Mouse (Mus musculus) monocyte, adult 2 months (primary cell): ENCODE results near the gene Mcoln1.
A peak's percentile ranks its signal among the peaks of the same experiment; 100 is the strongest.

ENCODE experiments used
- DNase-seq, 2 experiments: peaks; one replicate each; pipeline ENCODE4 v3.0.0; 2022; ENCODE audit warnings: low spot score in 2 of 2, low read depth in 1 of 2

Mcoln1 gene

DNA sequence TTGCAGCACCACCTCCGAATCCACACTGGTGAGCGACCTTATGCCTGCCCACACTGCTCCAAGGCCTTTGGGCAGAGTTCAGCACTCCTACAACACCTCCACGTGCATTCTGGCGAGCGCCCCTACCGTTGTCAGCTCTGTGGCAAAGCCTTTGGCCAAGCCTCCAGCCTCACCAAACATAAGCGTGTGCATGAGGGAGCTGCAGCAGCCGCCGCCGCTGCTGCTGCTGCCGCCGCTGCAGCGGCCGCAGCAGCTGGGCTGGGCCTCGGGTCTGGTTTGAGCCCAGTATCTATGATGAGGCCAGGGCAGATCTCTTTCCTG is 3.9 kb upstream of the Mcoln1 start:
- no peak for DNase-seq

DNA sequence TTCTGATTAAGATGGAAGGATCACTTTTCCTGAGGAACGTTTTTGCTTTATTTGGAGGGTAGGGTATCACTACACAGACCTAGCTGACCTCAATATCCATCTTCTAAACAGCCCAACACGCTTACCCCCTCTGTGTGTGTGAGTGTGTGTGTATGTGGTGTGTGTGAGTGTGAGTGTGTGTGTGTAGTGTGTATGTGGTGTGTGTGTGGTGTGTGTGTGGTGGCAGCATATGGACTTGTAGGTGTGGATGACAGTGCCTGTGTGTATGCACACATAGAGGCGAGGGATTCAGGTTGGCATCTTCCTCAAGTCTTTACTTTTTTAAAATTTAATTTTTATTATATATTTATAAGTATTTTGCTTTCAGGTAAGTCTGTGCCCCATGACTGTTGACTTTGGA is 1.7 kb upstream of the Mcoln1 start:
- DNase-seq: no peak

DNA sequence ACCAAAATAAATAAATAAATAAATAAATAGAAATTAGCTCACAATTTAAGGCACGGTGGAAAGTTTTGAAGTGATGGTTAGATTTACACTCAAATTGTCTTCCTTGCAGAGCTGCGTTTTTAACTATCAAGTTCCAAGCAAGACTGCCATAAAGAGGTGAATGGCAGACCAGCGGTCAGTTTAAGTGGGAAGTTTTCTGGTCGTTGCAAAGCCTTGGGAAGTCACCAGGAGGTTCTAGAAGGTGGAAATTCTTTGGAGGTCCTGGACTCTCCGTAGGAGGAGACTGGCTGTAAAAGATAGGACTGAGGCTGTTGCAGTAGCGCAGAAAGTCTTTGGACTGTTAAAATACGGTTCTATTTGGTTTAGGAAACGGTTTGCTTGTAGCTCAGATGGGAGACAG is 506 bp upstream of the Mcoln1 start:
- no peak for DNase-seq

DNA sequence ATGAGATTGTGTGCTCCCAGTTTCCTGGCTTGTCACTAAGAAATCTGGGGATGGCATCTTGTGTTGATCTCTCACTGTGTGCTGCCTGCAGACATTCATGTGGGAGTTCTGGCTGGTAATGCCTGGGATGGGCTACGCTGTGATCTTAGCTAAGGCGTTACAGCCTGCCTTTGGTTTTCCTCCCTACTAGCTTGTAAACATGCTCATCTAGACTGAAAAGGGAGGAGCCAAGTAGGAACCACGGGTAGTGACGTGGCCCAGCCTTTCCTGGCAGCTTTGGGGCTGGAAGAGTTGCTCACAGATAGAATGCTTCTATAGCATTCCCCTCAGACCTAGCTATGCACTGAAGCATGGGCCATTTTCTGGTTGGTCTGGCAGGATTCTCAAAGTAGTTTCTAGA is 2.0 kb downstream of the Mcoln1 start:
- DNase-seq: no peak

DNA sequence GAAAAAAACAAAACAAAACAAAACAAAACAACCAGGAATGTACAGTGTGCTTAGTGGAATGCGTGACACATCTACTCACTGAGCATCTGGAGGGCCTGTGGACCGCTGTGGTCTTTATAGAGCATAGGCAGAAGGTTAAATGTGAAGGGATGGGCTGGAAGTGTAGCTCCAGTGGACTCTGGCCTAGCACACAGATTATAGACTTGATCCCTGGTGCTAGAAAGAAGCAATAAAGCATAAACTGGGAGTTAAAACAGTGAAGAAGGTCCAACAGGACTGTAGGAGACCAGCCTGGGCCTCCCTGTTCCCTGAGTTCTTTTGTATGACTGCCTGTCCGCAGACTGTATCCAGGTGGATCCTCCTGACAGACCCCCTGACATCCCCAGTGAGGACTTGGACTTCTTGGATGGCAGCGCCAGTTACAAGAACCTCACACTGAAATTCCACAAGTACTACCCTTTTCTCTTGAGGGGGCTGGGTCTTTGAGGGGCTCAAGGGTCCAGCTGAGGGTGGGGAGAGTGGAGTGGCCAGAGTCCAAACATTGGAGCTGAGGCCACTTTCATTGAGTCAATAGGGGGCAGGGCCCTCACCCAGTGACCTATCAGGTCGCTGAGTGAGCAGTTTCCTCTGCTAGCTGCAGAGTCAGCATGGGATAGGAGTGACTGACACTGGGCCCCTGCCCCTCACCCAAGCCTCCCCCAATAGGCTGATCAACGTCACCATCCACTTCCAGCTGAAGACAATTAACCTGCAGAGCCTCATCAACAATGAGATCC is 7.9 kb downstream of the Mcoln1 start:
- DNase-seq: no peak

DNA sequence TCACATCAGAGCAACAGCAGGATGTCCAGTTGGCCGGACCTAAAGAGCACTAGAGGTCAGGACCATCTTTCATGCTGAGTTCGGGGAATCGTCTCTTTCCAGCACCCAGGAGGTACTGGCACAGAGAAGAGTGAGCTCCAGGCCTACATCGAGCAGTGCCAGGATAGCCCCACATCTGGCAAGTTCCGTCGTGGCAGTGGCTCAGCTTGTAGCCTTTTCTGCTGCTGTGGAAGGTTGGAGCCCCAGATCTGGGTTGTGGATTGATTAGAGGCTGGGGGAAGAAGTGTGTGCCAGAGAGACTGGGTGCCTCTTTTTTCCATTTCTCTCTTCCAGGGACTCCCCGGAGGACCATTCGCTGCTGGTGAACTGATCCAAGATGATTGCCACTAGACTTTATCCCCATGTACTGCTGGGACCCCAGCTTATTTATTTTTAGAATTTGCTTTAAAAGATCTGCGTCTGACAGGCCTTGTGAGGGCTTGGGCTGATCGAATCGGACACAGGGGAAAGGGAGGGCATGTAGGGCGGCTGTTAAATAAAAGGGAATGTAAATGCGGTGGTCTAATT is 14.5 kb downstream of the Mcoln1 start:
- DNase-seq: no peak

DNA sequence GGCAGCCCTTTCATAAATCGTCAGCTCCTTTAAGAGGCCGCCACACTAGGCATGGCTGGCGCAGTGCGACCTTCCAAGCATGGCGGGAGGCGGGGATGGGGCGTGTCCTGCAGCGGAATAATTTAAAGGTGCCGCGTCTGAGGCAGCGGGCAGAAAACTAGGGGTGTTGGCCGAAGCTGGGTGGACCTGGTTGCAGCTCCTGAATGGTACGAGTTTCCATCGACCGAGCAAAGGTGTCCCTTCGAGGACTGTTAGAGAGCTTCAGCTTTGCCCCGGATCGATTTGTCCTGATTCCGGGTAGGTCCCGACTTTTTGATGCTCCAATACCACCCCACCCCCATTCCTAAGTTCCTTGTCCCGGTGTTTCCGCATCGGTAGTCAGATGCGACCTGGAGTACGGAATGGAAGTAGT is 15.0 kb downstream of the Mcoln1 start, which contains the start of gene Pnpla6:
TSS of gene Pnpla6 (plus strand) at position 125 of the 412 bp plus-strand sequence.
- DNase-seq: peak in 1 of 2 experiments; percentile 58

DNA sequence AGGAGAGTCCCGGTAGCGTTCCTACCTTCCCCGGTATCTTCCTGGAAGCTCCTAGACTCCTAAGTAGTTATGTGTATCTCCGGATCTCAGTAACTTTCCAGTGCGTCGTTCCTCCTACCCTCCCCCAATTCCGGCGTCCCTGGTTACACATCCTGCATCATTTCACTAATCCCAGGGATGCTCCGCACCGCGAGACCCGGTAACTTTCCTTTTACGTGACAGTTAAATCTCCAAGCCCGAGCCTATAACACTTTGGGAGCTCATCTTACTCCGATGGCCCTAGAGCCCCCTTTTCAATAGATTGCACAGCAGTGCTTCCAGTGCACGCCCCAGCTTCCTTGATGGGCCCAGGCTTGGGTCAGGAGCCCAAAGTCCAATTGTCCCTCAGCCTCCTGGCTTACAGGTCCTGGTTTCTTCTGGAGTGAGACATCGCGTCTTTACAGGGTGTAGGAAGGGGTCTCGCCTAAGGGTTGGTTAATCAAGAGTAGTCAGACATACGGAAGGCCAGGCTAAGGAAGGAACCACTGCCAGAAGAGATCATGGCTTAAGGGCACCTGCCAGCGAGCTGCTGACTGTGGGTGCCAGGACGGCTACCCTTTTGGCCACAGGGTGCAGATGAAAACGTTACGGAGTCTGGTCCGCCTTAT is 15.6 kb downstream of the Mcoln1 start:
- no peak for DNase-seq

DNA sequence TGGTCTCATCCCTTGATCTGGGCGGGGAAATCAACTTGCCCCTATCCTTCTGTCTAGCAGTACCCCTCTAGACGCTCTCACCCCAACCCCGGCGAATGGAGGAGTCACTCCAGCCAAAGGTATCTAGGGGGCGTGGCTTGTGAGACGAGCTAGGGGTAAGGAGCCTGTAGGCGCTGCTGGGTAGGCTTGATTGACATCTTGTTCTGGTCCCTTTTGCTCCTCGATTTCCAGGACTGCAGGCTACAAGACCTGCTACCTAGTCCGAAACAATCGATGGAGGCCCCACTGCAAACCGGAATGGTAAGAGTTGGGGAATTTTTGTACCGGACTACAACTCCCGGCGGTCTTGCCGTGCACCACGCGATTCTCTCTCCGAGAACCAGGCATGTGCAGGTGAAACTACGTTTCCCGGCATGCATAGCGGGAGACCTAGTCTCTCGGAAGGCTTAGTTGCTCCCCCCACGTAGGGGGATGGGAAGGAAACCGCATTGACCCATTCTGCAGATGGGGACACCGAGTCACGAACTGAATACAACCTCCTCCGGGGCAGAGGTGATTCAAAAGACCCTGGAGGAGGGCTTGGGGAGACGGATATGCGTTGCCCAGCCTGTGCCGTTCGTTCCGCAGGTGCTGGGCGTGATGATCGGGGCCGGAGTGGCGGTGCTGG is 16.3 kb downstream of the Mcoln1 start:
- peak; percentile 60 to 75 for DNase-seq

DNA sequence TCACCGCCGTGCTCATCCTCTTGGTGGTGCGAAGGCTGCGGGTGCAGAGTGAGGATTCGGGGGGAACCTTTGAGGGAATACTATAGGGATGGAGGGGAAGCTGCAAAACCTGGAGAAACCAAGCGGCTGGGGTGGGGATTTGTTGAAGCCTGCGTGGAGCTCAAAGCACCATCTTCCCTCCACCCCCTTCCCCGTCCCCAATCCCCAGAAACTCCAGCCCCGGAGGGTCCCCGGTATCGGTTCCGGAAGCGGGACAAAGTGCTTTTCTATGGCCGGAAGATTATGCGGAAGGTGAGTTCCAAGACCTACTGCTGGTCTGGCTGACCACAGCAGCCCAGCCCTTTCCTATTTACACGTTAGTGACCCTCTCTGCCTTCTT is 16.8 kb downstream of the Mcoln1 start:
- no peak for DNase-seq

DNA sequence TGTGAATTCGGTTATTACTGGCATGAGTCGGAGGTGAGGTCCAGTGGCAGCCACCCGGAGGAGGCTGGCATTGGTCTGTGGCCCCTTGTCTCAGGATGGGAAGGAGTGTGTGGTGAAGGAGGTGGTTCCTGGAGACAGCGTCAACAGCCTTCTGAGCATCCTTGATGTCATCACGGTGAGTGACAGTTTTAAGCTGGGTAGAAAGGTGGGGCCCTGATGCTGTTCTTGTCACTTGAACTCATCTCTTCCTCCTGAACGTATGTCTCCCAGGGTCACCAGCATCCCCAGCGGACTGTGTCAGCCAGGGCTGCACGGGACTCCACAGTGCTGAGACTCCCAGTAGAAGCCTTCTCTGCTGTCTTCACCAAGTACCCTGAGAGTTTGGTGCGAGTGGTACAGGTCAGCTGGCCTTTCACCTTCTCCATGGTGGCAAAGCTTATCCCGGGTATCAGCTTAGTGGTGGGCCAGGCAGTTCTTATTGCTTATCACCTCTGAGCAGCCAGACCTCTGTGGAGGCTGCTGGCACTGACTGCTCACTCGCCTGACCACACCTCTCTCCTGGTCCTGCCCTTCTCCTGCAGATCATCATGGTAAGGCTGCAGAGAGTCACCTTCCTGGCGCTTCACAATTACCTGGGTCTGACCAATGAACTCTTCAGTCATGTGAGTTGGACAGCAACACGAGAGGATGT is 21.9 kb downstream of the Mcoln1 start:
- no peak for DNase-seq

DNA sequence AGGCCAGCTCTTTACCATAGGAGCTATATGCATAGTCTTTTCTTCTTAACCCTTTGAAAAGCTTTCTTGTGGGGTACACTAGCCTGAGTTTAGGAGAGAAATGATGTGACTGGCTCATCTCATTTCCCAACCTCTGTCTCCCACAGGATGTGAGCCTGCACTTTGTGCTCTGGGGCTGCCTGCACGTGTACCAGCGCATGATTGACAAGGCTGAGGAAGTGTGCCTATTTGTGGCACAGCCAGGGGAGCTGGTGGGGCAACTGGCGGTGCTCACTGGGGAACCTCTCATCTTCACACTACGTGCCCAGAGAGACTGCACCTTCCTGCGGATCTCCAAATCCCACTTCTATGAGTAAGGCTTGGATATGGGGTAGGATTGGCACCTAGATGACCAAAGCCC is 30.6 kb downstream of the Mcoln1 start:
- DNase-seq: no peak

DNA sequence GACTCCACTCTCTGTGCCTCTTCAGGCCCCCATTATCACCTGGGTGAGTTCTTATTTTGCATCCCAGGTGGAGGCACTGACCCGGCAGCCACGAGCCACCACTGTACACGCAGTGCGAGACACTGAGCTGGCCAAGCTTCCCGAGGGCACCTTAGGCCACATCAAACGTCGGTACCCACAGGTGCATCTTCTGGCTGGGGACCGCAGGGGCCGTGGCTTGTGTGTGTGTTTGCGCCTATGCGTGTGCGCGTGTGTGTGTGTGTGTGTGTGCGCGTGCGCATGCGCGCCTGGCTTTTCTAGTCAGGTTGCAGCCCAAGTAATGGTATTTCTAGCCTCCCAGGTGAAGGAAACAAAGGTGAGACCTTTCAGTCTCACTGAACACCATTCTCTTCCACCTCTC is 31.7 kb downstream of the Mcoln1 start:
- DNase-seq: no peak

DNA sequence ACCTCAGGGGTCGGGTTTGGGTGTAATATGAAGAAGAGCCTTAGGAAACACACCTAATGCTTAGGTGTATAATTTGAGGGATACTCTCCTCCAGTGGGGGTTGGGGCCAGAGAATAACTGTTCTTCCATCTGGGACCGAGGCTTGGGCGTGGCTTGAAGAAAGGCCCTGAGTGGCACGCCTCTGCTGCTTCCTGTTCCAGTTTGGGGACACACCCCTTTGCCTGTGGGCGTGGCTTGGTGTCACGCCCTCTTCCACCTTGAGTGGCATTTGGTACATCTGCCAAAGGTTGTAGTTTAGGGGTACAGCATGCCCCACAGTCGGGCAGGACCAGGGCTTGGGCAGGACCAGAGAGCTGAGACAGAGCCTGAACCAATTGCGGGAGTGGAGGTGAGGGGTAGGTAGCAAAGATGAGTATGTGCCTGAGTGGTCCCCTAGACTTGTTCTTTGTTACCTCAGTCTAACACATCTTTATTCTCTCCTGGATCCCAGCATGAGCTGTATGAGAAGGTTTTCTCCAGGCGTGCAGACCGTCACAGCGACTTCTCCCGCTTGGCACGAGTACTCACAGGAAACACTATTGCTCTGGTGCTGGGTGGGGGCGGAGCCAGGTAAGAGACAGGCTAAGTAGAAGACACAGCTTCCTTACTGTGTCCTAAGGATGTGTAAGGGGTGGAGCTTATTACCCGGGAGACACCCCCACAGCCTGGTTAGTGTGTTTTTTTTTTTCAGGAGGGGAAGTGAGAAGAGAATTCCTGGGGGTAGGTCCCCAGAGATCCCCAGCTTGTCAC is 36.0 kb downstream of the Mcoln1 start:
- no peak for DNase-seq

DNA sequence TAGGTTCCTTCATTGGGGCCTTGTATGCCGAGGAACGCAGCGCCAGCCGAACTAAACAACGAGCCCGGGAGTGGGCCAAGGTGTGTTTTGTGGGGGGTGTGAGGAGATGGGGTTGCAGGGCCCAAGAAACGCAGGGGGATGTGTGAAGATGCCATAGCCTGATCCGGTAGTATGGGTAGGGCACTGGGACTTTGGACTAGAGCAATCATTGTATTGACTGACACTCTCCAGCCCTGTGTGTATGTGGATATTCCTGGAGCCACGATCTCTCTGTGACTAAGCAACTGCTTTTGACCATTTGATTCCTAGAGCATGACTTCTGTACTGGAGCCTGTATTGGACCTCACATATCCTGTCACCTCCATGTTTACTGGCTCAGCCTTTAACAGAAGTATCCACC is 36.7 kb downstream of the Mcoln1 start:
- no peak for DNase-seq

DNA sequence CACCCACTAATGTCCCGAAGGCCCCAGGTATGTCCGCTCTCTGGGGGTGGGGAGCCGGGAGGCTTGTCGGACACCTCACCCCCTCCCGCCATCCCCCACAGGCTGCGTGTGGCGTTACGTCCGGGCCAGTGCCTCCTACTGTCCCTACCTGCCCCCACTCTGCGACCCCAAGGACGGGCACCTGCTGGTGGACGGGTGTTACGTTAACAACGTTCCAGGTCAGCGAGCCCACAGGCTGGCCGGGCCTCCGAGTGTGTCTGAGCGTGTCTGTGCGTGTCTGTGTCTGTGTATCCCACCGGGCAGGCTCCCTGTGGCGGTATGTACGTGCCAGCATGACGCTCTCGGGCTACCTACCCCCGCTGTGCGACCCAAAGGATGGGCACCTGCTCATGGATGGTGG is 37.4 kb downstream of the Mcoln1 start:
- no peak for DNase-seq

DNA sequence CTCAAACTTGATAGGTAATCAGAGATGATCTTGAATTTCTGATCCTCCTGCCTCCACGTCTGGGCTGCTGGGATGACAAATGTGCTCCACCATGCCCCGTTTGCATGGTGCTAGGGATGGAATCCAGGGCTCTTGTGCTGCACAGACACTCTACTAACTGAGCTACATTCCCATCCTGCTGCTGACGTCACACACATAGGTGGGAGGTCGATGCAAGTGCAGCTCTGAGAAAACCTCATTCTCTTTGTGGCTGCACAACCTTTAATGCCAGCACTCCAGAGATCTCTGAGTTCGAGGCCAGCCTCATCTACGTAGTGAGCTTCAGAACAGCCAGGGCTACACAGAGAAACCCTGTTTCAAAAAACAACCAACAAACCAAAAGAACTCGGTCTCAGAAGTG is 38.9 kb downstream of the Mcoln1 start:
- no peak for DNase-seq

DNA sequence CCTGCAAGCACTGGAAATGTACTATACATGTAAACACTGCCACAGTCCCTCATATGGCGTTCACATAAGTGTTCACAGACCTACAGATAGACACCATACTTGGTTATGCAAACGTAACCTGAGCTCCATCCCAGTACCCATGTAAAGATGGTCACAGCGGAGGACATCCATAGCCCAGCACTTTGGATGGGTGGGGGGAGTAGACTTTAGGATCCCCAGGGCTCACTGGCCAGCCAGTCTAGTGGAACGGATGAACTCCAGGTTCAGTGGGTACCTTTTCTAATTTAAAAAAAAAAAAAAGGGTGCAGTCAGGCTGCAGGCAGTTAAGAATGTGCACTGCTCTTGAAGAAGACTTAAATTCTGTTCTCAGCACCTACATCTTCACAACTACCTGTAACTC is 39.8 kb downstream of the Mcoln1 start:
- no peak for DNase-seq

DNA sequence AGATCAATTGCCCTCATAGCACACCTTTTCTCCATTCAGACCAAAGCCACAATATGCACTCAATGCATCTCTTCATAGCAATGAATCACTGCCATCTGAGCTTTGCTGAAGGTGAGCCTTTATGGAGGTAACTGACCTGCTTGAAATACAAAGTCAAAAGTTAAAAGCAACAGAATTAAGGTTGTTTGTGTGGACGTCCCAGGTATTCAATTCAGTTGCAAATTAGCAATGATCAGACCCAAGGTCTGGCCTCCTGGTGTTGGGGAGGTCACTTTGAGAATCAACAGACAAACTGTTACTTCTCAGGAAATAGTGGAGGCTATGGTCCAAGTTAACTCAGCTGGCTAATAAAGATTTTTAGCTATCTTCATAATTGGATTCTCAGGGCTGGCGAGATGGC is 46.3 kb downstream of the Mcoln1 start:
- no peak for DNase-seq

DNA sequence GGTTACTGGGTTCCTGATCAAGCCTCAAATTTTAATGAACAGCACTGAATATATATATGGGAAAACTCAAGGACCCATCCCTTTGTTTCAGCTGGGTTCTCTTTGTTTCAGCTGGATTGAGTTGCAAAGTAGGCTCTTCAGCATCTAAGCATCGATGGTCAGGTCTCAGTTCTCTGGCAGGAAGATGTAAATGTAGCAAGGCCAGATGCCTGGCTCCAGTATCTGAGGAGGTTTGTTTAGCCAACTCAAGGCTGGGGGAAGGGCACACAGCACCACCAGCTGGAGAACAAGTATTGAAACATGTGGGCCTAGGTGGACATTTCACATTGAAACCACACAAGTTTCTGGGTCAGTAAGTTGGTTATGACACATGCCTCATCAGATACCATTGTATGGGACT is 52.0 kb downstream of the Mcoln1 start:
- no peak for DNase-seq

DNA sequence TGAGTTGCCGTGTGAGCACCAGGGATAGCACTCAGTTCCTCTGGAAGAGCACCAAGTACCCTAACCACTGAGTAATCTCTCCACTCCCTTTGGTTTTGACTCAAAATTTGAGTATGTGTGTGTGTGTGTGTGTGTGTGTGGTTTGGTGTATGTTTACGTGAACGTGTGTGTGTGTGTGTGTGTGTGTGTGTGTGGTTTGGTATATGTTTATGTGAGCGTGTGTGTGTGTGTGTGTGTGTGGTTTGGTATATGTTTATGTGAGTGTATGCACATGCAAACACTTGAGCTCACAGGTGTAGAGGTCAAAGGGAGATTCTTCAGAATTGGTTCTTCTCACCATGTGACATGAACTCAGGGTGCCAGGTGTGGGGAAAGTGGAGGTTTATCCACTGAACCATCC is 55.9 kb downstream of the Mcoln1 start:
- no peak for DNase-seq
